Mouse (Mus musculus) lung, embryonic 16.5 days (tissue): ENCODE measurements around the gene Auts2. TPM values are rescaled to one million over a fixed set of nuclear protein-coding genes. Genes with fewer than 3 reads are reported as not detected.

Experiments
- ATAC-seq: fragments of 200-750 bp; cut with Nextera tagmentation; 2 replicates; pipeline ENCODE4 v1.8.0; 2017; ENCODE audit warnings: low read depth, mild to moderate bottlenecking, moderate library complexity
- H3K27ac ChIP-seq: fragments of 300-500 bp; sonication (generic); 2 replicates; pipeline ENCODE4 v1.5.1; 2014; ENCODE audit warnings: mild to moderate bottlenecking, control low read depth, low read length
- H3K27me3 ChIP-seq: fragments of 300-500 bp; sonication (generic); 2 replicates; pipeline ENCODE4 v1.6.1; 2014; ENCODE audit warnings: low read depth, low read length, mixed read lengths; ENCODE audit not compliant: control insufficient read depth, insufficient read depth
- H3K36me3 ChIP-seq: fragments of 300-500 bp; sonication (generic); 2 replicates; pipeline ENCODE4 v1.6.1; 2014; ENCODE audit warnings: low read length; ENCODE audit not compliant: control insufficient read depth, insufficient read depth
- H3K4me1 ChIP-seq: fragments of 300-500 bp; sonication (generic); replicated peaks from 2 replicates; pipeline ENCODE4 v1.6.1; 2014; ENCODE audit warnings: low read length, mixed read lengths; ENCODE audit not compliant: control insufficient read depth, insufficient read depth
- H3K4me2 ChIP-seq: fragments of 300-500 bp; sonication (generic); 2 replicates; pipeline ENCODE4 v1.6.1; 2014; ENCODE audit warnings: low read depth, low read length, control low read depth
- H3K4me3 ChIP-seq: fragments of 300-500 bp; sonication (generic); 2 replicates; pipeline ENCODE4 v1.5.1; 2014; ENCODE audit warnings: mild to moderate bottlenecking, low read length, control low read depth
- H3K9ac ChIP-seq: fragments of 300-500 bp; sonication (generic); 2 replicates; pipeline ENCODE4 v1.6.1; 2014; ENCODE audit warnings: low read length, control low read depth
- H3K9me3 ChIP-seq: fragments of 300-500 bp; sonication (generic); 2 replicates; pipeline ENCODE4 v1.6.1; 2016; ENCODE audit warnings: low read length; ENCODE audit not compliant: control insufficient read depth
- WGBS: fragments of 180-500 bp; shearing (Covaris S2); extraction: QIAGEN DNeasy Blood & Tissue Kit; methylation state at CpG from one replicate; pipeline ENCODE4 v1.1.7; 2014; 5-methylcytosine and 5-hydroxymethylcytosine counted together
- polyA plus RNA-seq: library from polyadenylated mRNA; unstranded; fragments of >200 nt; fragmentation: Nextera tagmentation; extraction: Ambion mirVana; gene quantifications from 2 replicates; pipeline ENCODE4 v1.2.1, GENCODE M21; 2015

Auts2 gene
- polyA plus RNA-seq, 1 experiment from 2014 or later: 12.3 TPM

- no peaks in the 10 kb centered on the region for H3K36me3 ChIP-seq
- no peak overlapping the region for H3K4me2 ChIP-seq
- no peak overlapping the region for H3K4me3 ChIP-seq
- WGBS: 45% methylated on average over 7 of the region's 7 CpGs
- no peaks in the 10 kb centered on the region for H3K9me3 ChIP-seq
- no peak overlapping the region for H3K9ac ChIP-seq
- H3K4me1 ChIP-seq: peaks cover 17% of the 10 kb centered on the region
- no peaks in the 10 kb centered on the region for H3K27me3 ChIP-seq
- ATAC-seq: no peak
- H3K27ac ChIP-seq: no peak overlapping the region
These were observed 356.9 kb downstream of the Auts2 start for GRCm38 (mm10) chr5:132186221-132186620.

- Histone ChIP-seq H3K4me2 (no peak overlapping the region), H3K27ac (no peak overlapping the region), H3K9me3 (no peaks in the 10 kb centered on the region), H3K4me3 (no peak overlapping the region), H3K9ac (no peak overlapping the region), H3K27me3 (no peaks in the 10 kb centered on the region), H3K36me3 (no peaks in the 10 kb centered on the region), H3K4me1 (peaks cover 7% of the 10 kb centered on the region)
- WGBS: 51% methylated on average over 4 of the region's 4 CpGs
- ATAC-seq: no peak
These were observed 358.6 kb downstream of the Auts2 start for GRCm38 (mm10) chr5:132184395-132185095.

GRCm38 (mm10) chr5:132182077-132182476 lies 361.1 kb downstream of the Auts2 start:
- H3K9me3 ChIP-seq: no peaks in the 10 kb centered on the region
- H3K9ac ChIP-seq: no peak overlapping the region
- ATAC-seq: no peak
- 75% methylated on average over 9 of the region's 9 CpGs for WGBS
- H3K4me3 ChIP-seq: no peak overlapping the region
- no peak overlapping the region for H3K4me2 ChIP-seq
- H3K4me1 ChIP-seq: peaks cover 7% of the 10 kb centered on the region
- no peaks in the 10 kb centered on the region for H3K36me3 ChIP-seq
- no peak overlapping the region for H3K27ac ChIP-seq
- H3K27me3 ChIP-seq: no peaks in the 10 kb centered on the region

GRCm38 (mm10) chr5:132170010-132170409 lies 373.1 kb downstream of the Auts2 start:
- Histone ChIP-seq H3K4me2 (no peak overlapping the region), H3K4me1 (peaks cover 5% of the 10 kb centered on the region; the same call in 1 of the 2 replicates), H3K36me3 (no peaks in the 10 kb centered on the region), H3K9me3 (no peaks in the 10 kb centered on the region), H3K4me3 (no peak overlapping the region), H3K27ac (no peak overlapping the region), H3K27me3 (no peaks in the 10 kb centered on the region), H3K9ac (no peak overlapping the region)
- ATAC-seq: no peak
- WGBS: 72% methylated on average over 8 of the region's 8 CpGs

- Histone ChIP-seq H3K9ac (no peak overlapping the region), H3K4me1 (peaks cover 5% of the 10 kb centered on the region; the same call in 1 of the 2 replicates), H3K9me3 (no peaks in the 10 kb centered on the region), H3K4me2 (no peak overlapping the region), H3K4me3 (no peak overlapping the region), H3K36me3 (no peaks in the 10 kb centered on the region), H3K27ac (no peak overlapping the region), H3K27me3 (no peaks in the 10 kb centered on the region)
- ATAC-seq: no peak
- 68% methylated on average over 5 of the region's 5 CpGs for WGBS
These were observed 374.3 kb downstream of the Auts2 start for GRCm38 (mm10) chr5:132168805-132169204.

GRCm38 (mm10) chr5:132168224-132168623 lies 374.9 kb downstream of the Auts2 start:
- H3K4me2 ChIP-seq: no peak overlapping the region
- no peak overlapping the region for H3K9ac ChIP-seq
- no peaks in the 10 kb centered on the region for H3K36me3 ChIP-seq
- peak; percentile 56 for ATAC-seq
- no peak overlapping the region for H3K27ac ChIP-seq
- no peaks in the 10 kb centered on the region for H3K27me3 ChIP-seq
- 61% methylated on average over 5 of the region's 5 CpGs for WGBS
- H3K4me1 ChIP-seq: peaks cover 5% of the 10 kb centered on the region; the same call in 1 of the 2 replicates
- no peaks in the 10 kb centered on the region for H3K9me3 ChIP-seq
- H3K4me3 ChIP-seq: no peak overlapping the region

- WGBS: 77% methylated on average over 3 of the region's 3 CpGs
- H3K9me3 ChIP-seq: no peaks in the 10 kb centered on the region
- H3K27me3 ChIP-seq: no peaks in the 10 kb centered on the region
- ATAC-seq: no peak
- no peak overlapping the region for H3K27ac ChIP-seq
- H3K9ac ChIP-seq: no peak overlapping the region
- H3K36me3 ChIP-seq: no peaks in the 10 kb centered on the region
- H3K4me1 ChIP-seq: peaks cover 11% of the 10 kb centered on the region; the same call in 1 of the 2 replicates
- no peak overlapping the region for H3K4me2 ChIP-seq
- H3K4me3 ChIP-seq: no peak overlapping the region
These were observed 376.6 kb downstream of the Auts2 start for GRCm38 (mm10) chr5:132166559-132166958.

GRCm38 (mm10) chr5:132163960-132164359 lies 379.2 kb downstream of the Auts2 start:
- WGBS: 72% methylated on average over 10 of the region's 10 CpGs
- H3K27ac ChIP-seq: no peak overlapping the region
- ATAC-seq: no peak

GRCm38 (mm10) chr5:132162206-132162533 lies 381.0 kb downstream of the Auts2 start:
- no peaks in the 10 kb centered on the region for H3K36me3 ChIP-seq
- H3K27me3 ChIP-seq: no peaks in the 10 kb centered on the region
- H3K9ac ChIP-seq: no peak overlapping the region
- WGBS: 33% methylated on average over 4 of the region's 4 CpGs
- H3K4me1 ChIP-seq: peaks cover 12% of the 10 kb centered on the region
- ATAC-seq: no peak
- no peak overlapping the region for H3K4me3 ChIP-seq
- H3K9me3 ChIP-seq: no peaks in the 10 kb centered on the region
- no peak overlapping the region for H3K4me2 ChIP-seq
- H3K27ac ChIP-seq: no peak overlapping the region

More at GRCm38 (mm10) chr5:132163960-132164359, 379.2 kb downstream of the Auts2 start:
- Histone ChIP-seq H3K9ac (no peak overlapping the region), H3K9me3 (no peaks in the 10 kb centered on the region), H3K36me3 (no peaks in the 10 kb centered on the region), H3K4me3 (no peak overlapping the region), H3K27me3 (no peaks in the 10 kb centered on the region), H3K4me2 (no peak overlapping the region), H3K4me1 (peaks cover 16% of the 10 kb centered on the region)
